Mouse (Mus musculus) embryonic facial prominence, embryonic 14.5 days (tissue): ENCODE data around the gene Brd1. TPM values are rescaled to one million over a fixed set of nuclear protein-coding genes. Genes with fewer than 3 reads are reported as not detected.

Source experiments
- ATAC-seq: fragments of 200-750 bp; cut with Nextera tagmentation; 2 replicates; pipeline ENCODE4 v1.8.0; 2017; ENCODE audit warnings: low read depth, moderate number of reproducible peaks, moderate TSS enrichment
- DNase-seq: peaks from one replicate; pipeline ENCODE4 v3.0.0-alpha.2; 2015; ENCODE audit warnings: low spot score
- H3K27ac ChIP-seq: fragments of 300-500 bp; sonication (generic); replicated peaks from 2 replicates; pipeline ENCODE4 v1.5.1; 2014; ENCODE audit warnings: low read depth, mild to moderate bottlenecking, low read length, moderate library complexity
- H3K27me3 ChIP-seq: fragments of 300-500 bp; sonication (generic); replicated peaks from 2 replicates; pipeline ENCODE4 v1.6.1; 2014; ENCODE audit warnings: low read length; ENCODE audit not compliant: control insufficient read depth, insufficient read depth
- H3K36me3 ChIP-seq: fragments of 300-500 bp; sonication (generic); 2 replicates; pipeline ENCODE4 v1.6.1; 2014; ENCODE audit warnings: low read length, mixed read lengths; ENCODE audit not compliant: control insufficient read depth, insufficient read depth
- H3K4me1 ChIP-seq: fragments of 300-500 bp; sonication (generic); 2 replicates; pipeline ENCODE4 v1.6.1; 2014; ENCODE audit warnings: antibody characterized with exemption, low read length; ENCODE audit not compliant: control insufficient read depth, insufficient read depth
- H3K4me2 ChIP-seq: fragments of 300-500 bp; sonication (generic); 2 replicates; pipeline ENCODE4 v1.6.1; 2014; ENCODE audit warnings: low read depth, mild to moderate bottlenecking, low read length, moderate library complexity, mixed read lengths
- H3K4me3 ChIP-seq: fragments of 300-500 bp; sonication (generic); 2 replicates; pipeline ENCODE4 v1.5.1; 2014; ENCODE audit warnings: low read depth, mild to moderate bottlenecking, low read length
- H3K9ac ChIP-seq: fragments of 300-500 bp; sonication (generic); 2 replicates; pipeline ENCODE4 v1.6.1; 2014; ENCODE audit warnings: low read depth, mild to moderate bottlenecking, low read length, moderate library complexity, mixed read lengths
- H3K9me3 ChIP-seq: fragments of 300-500 bp; sonication (generic); 2 replicates; pipeline ENCODE4 v1.6.1; 2016; ENCODE audit warnings: low read length; ENCODE audit not compliant: control insufficient read depth
- WGBS: fragments of 180-500 bp; shearing (Covaris S2); extraction: QIAGEN DNeasy Blood & Tissue Kit; methylation state at CpG from one replicate; pipeline ENCODE4 v1.1.7; 2014; 5-methylcytosine and 5-hydroxymethylcytosine counted together
- polyA plus RNA-seq: library from polyadenylated mRNA; unstranded; fragments of >200 nt; fragmentation: Nextera tagmentation; extraction: Ambion mirVana; gene quantifications from 2 replicates; pipeline ENCODE4 v1.2.1, GENCODE M21; 2014

The Brd1 gene
- polyA plus RNA-seq, 1 experiment from 2014 or later: 23.0 TPM

DNA sequence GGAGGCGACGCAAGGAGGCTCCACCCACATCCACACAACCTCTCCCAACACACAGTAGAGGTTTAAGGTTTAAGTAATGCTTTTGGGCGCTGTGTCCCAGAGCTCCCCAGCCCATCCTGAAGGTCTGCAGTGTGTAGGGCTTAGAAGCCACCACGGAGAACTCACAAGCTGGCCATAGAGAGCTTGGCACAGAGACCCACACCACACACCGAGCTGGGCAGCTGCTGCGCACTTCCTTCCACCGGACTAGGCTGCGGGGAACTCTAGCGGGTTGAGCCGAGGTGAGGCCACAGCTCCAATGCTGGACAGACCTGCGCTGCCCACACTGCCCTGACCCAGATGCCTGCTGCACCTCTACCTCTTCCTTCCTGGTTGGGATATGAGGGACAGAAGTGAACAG, 71.0 kb downstream of the Brd1 start:
- no peak for ATAC-seq
- DNase-seq: no peak
- Histone ChIP-seq H3K4me1 (no peaks in the 10 kb centered on the region), H3K4me3 (no peak overlapping the region), H3K27me3 (peaks cover 3% of the 10 kb centered on the region; the same call in 1 of the 2 replicates), H3K9me3 (no peaks in the 10 kb centered on the region), H3K9ac (no peak overlapping the region), H3K36me3 (no peaks in the 10 kb centered on the region), H3K27ac (no peak overlapping the region), H3K4me2 (no peak overlapping the region)
- 30% methylated on average over 11 of the region's 11 CpGs for WGBS

DNA sequence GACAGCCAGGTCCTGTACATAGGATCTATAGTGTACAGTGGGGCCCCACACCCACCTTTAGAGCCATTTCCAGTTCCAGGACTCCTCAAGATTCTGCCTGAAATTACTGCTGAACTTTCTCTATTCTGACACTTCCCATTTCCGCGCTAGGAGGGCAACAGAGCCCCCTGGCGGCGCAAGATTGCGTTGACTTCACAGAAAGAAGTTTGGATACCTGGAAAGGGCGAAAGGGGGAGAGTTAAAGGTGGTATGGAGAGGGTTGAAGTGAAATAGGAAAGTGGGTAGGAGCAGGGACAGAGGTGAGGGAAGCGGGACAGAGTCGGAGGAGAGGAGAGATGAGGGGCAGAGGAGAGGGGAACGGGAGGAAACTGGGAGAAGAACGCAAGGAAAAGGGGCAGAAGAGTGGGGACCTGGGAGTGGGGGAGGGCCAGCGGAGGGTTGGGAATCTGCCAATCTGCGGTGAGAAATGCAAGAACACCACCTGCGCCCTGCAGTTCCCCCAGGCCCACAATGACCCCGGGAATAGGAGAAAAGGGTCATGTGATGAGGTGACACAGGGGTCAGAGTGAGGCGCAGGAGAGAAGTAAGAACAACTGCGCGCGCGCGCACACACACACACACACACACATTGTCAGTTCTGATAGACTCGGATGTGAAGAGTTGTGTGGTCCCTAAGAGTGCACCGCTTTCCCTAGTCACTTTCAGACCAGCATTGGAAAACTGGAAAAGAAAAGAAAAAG, 71.8 kb downstream of the Brd1 start:
- H3K4me1 ChIP-seq: no peaks in the 10 kb centered on the region
- peak; percentile 42 for DNase-seq
- no peak overlapping the region for H3K27ac ChIP-seq
- H3K27me3 ChIP-seq: peaks cover 3% of the 10 kb centered on the region; the same call in 1 of the 2 replicates
- no peak overlapping the region for H3K9ac ChIP-seq
- H3K9me3 ChIP-seq: no peaks in the 10 kb centered on the region
- peak overlapping the region; percentile 17; the same call in 1 of the 2 replicates for H3K4me2 ChIP-seq
- H3K36me3 ChIP-seq: no peaks in the 10 kb centered on the region
- WGBS: 8% methylated on average over 22 of the region's 22 CpGs
- ATAC-seq: no peak
- no peak overlapping the region for H3K4me3 ChIP-seq

DNA sequence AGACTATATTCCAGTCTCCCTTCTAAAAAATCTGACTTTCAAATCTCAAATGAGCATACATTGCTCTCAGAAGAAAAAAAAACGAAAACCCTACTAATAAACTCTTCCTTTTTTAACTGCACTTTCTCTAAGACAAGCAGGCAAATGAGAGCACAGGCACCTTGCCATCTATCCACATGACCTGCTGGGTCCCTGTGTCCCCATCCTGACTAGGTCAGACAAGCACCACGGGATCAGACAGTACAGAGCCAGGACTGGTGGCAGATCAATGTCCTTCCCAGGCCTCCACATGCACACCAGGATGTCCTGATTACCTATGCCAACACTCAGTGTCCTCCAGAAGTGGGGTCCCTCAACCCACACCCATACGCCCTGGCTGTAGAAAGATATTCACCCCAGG, 72.4 kb downstream of the Brd1 start:
- Histone ChIP-seq H3K36me3 (no peaks in the 10 kb centered on the region), H3K4me1 (no peaks in the 10 kb centered on the region), H3K9me3 (no peaks in the 10 kb centered on the region), H3K27me3 (peaks cover 3% of the 10 kb centered on the region; the same call in 1 of the 2 replicates), H3K4me2 (no peak overlapping the region), H3K27ac (no peak overlapping the region), H3K4me3 (no peak overlapping the region), H3K9ac (no peak overlapping the region)
- DNase-seq (no peak), ATAC-seq (no peak)
- WGBS: 67% methylated on average over 3 of the region's 3 CpGs

DNA sequence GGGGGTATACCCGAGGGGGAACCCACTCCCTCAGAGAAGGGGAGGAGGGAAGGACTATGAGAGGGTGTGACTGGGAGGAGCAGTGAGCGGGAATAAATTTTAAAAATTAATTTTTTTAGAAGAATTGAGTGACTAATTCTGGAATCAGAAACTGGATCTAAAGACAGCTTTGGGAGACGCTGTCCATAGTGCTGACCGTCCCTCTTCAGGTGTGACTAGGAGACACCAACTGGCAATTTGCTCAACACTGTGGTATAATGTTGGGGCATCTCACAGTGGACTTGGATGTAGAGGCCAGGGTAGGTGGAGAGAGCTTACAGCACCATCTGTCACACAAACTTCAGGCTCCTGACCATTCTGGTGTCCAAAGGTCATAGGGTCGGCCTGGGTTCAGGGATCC, 82.0 kb downstream of the Brd1 start:
- Histone ChIP-seq H3K4me2 (no peak overlapping the region), H3K9ac (no peak overlapping the region), H3K4me1 (no peaks in the 10 kb centered on the region), H3K36me3 (no peaks in the 10 kb centered on the region), H3K27ac (no peak overlapping the region), H3K4me3 (no peak overlapping the region), H3K27me3 (no peaks in the 10 kb centered on the region), H3K9me3 (no peaks in the 10 kb centered on the region)
- DNase-seq (peak; percentile 23), ATAC-seq (no peak)
- WGBS: 54% methylated on average over 5 of the region's 5 CpGs

DNA sequence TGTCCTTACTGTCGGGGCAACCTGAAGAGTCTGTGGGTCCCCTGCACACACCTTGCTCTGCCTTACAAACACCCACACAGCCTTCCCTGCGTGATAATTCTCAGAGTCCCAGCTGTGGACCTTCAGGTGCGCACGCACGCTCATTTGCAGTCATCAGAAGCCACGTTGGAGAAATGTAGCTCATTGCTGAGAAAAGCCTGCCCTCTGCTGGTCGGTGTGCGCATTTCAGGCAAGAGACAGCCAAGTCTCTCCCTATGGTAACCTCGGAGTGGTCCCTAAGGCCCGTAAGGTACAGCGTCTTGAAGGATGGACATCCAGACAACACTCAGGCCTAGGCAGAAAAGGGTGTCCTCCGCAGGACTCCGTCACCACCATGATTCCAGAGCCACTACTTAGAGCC, 83.0 kb downstream of the Brd1 start:
- H3K4me2 ChIP-seq: no peak overlapping the region
- H3K36me3 ChIP-seq: no peaks in the 10 kb centered on the region
- H3K27ac ChIP-seq: no peak overlapping the region
- H3K9me3 ChIP-seq: no peaks in the 10 kb centered on the region
- H3K27me3 ChIP-seq: no peaks in the 10 kb centered on the region
- WGBS: 20% methylated on average over 13 of the region's 13 CpGs
- H3K4me3 ChIP-seq: no peak overlapping the region
- H3K9ac ChIP-seq: no peak overlapping the region
- H3K4me1 ChIP-seq: no peaks in the 10 kb centered on the region
- no peak for ATAC-seq
- DNase-seq: peak; percentile 62

Other genes starting within 250 kb of the Brd1 start
- gene Zdhhc25, start 133.9 kb downstream of the Brd1 start, polyA plus RNA-seq: not detected in 2 replicates
- 14.9 and 16.5 TPM in 2 replicates for gene Zbed4, start 17.4 kb upstream of the Brd1 start, polyA plus RNA-seq
- gene Alg12, start 85.1 kb upstream of the Brd1 start, polyA plus RNA-seq: 11.8 and 12.2 TPM in 2 replicates
- 76.1 and 84.5 TPM in 2 replicates for gene Creld2, start 85.4 kb upstream of the Brd1 start, polyA plus RNA-seq
- gene Pim3, start 128.0 kb upstream of the Brd1 start, polyA plus RNA-seq: 38.6 and 45.1 TPM in 2 replicates
- 0.17 TPM in 1 of 2 replicates, not detected in the other for gene Ttll8, start 220.2 kb upstream of the Brd1 start, polyA plus RNA-seq
- gene Mlc1, start 244.8 kb upstream of the Brd1 start, polyA plus RNA-seq: 0.26 and 0.33 TPM in 2 replicates
- gene Mov10l1, start 248.7 kb upstream of the Brd1 start, polyA plus RNA-seq: 0.26 and 0.50 TPM in 2 replicates